Mouse (Mus musculus) liver, embryonic 14.5 days (tissue): ENCODE measurements around the gene Mpeg1.

Experiments
- CTCF ChIP-seq: IDR thresholded peaks from 2 replicates; pipeline ENCODE4 v1.5.1; 2016; ENCODE audit warnings: antibody characterized with exemption, low read depth, control low read depth
- EP300 ChIP-seq: IDR thresholded peaks from 2 replicates; pipeline ENCODE4 v1.6.1; 2016; ENCODE audit warnings: antibody characterized with exemption, low read depth

DNA sequence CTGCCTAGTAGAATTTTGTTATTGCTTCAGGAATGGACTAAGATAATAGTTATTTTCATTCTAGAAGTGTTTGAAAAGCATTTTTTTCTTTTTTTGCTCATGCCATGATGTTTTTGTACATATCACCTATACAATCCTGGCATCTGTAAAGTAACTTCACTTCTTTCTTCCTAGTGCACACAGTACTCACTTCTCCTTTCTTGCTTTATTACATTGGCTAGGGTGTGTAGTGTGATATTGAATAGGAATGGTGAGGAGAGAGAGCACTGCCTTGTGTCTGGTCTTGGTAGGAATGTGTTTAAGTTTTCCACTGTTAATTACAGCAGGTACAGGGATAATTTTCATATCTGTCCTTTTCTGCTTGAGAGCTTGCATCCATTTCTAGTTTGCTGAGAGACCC, 54.0 kb downstream of the Mpeg1 start:
- TF ChIP-seq CTCF (no peak), EP300 (no peak)
